Mouse (Mus musculus): ENCODE data around the gene Frmd4a.

DNA sequence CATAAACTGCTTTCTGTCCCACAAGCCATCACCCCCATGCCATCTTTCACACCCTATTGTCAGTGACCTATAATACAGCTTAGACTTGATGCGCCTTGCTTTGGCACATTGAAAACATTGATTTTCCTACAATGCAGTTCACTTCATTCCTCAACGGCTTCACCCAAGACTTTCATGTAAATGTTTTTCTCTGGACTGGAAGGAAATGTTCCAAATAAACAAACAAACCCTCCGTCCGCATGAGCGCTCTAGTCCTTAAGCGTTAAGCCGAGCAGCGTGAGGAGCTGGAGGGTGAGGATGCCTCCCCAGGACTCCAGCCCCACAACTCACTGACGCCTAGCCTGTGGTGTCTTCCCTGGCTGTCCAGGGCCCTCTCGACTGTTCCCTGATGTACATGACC, 279.4 kb downstream of the Frmd4a start:
- TF ChIP-seq CTCF (IDR thresholded peaks at IDR 0.05) = no peak
- TF ChIP-seq EP300 (IDR thresholded peaks at IDR 0.05; ENCODE audit: insufficient read depth, low read depth, low read length) = no peak
